Mouse (Mus musculus): Measurements from ENCODE around the gene Cadps2. TPM values are rescaled to one million over a fixed set of nuclear protein-coding genes. Genes with fewer than 3 reads are reported as not detected.

Gene Cadps2
- total RNA-seq, 2 experiments from 2014 or later = 1.5 to 1.9 TPM

GRCm38 (mm10) chr6:23255161-23255560 is 584.1 kb downstream of the Cadps2 start:
- no peak for DNase-seq
- intact Hi-C loops (cut with DNase I) = no loop called here

GRCm38 (mm10) chr6:23254644-23255043 is 584.6 kb downstream of the Cadps2 start:
- no peak for DNase-seq
- intact Hi-C loops (cut with DNase I) = no loop called here

- DNase-seq = no peak
- intact Hi-C loops (cut with DNase I) = no loop called here
These were observed 585.6 kb downstream of the Cadps2 start for GRCm38 (mm10) chr6:23253353-23254311.

GRCm38 (mm10) chr6:23252196-23253135 is 586.8 kb downstream of the Cadps2 start:
- DNase-seq = no peak

GRCm38 (mm10) chr6:23251431-23251830 is 587.8 kb downstream of the Cadps2 start:
- intact Hi-C loops (cut with DNase I) = no loop called here
- no peak for DNase-seq

More at GRCm38 (mm10) chr6:23252196-23253135, 586.8 kb downstream of the Cadps2 start:
- intact Hi-C loops (cut with DNase I) = no loop called here

GRCm38 (mm10) chr6:23250288-23250955 is 588.8 kb downstream of the Cadps2 start:
- intact Hi-C loops (cut with DNase I) = no loop called here
- no peak for DNase-seq

GRCm38 (mm10) chr6:23249616-23250287 is 589.5 kb downstream of the Cadps2 start:
- intact Hi-C loops (cut with DNase I) = no loop called here
- DNase-seq = no peak

GRCm38 (mm10) chr6:23249053-23249401 is 590.2 kb downstream of the Cadps2 start:
- no peak for DNase-seq
- intact Hi-C loops (cut with DNase I) = no loop called here

- intact Hi-C loops (cut with DNase I) = no loop called here
- DNase-seq = no peak
These were observed 590.7 kb downstream of the Cadps2 start, which contains the start of gene Fezf1 for GRCm38 (mm10) chr6:23248313-23249052. Fezf1 (minus strand) TSS chr6:23248362.

GRCm38 (mm10) chr6:23247512-23248312 is 591.5 kb downstream of the Cadps2 start:
- DNase-seq = no peak
- intact Hi-C loops (cut with DNase I) = no loop called here

- intact Hi-C loops (cut with DNase I) = no loop called here
- no peak for DNase-seq
These were observed 592.3 kb downstream of the Cadps2 start for GRCm38 (mm10) chr6:23246790-23247511.

- intact Hi-C loops (cut with DNase I) = no loop called here
- DNase-seq = no peak
These were observed 593.0 kb downstream of the Cadps2 start for GRCm38 (mm10) chr6:23246061-23246789.

GRCm38 (mm10) chr6:23245545-23246011 is 593.6 kb downstream of the Cadps2 start:
- DNase-seq = no peak

GRCm38 (mm10) chr6:23245121-23245520 is 594.1 kb downstream of the Cadps2 start:
- DNase-seq = no peak
- intact Hi-C loops (cut with DNase I) = no loop called here

More at GRCm38 (mm10) chr6:23245545-23246011, 593.6 kb downstream of the Cadps2 start:
- intact Hi-C loops (cut with DNase I) = no loop called here

- intact Hi-C loops (cut with DNase I) = no loop called here
- DNase-seq = no peak
These were observed 595.1 kb downstream of the Cadps2 start for GRCm38 (mm10) chr6:23243821-23244760.
